Comparison of ENCODE assay signal across 12 mouse cellular contexts in genomic region chr6:113017500-113018047, GRCm38 (mm10). TPM values are rescaled to one million over a fixed set of nuclear protein-coding genes. Genes with fewer than 3 reads are reported as not detected.
DNase-seq lines count a peak whose midpoint lies in the region; ATAC-seq lines count a peak whose summit lies in the region.
"Had no signal": no experiment of that assay in that cellular context is flagged by ENCODE, and none has a peak within 500 bp of the region (broad histone marks: within the 10 kb centered on the region; RNA-seq: fewer than 3 reads in every experiment).

No protein-coding gene starts in this region.

- H3K9ac ChIP-seq in kidney, embryonic 14.5 days (ENCODE audit: low read depth, low read length) = no peak overlapping the region
- H3K9ac ChIP-seq in intestine, embryonic 15.5 days = no peak overlapping the region

- no peaks in the 10 kb centered on the region; the same call in 1 of the 2 replicates for H3K27me3 ChIP-seq in kidney, embryonic 14.5 days (ENCODE audit: control insufficient read depth, insufficient read depth, low read length)
- H3K27me3 ChIP-seq in intestine, embryonic 15.5 days (replicated peaks) = no peaks in the 10 kb centered on the region

- H3K4me1 ChIP-seq in kidney, embryonic 14.5 days (ENCODE audit: control insufficient read depth, insufficient read depth, low read length) = peaks cover 15% of the 10 kb centered on the region
- no peaks in the 10 kb centered on the region for H3K4me1 ChIP-seq in intestine, embryonic 15.5 days (replicated peaks)

- WGBS in kidney, embryonic 14.5 days = 15% methylated on average over 12 of the region's 12 CpGs
- 43% methylated on average over 12 of the region's 12 CpGs for WGBS in intestine, embryonic 15.5 days

- H3K36me3 ChIP-seq in kidney, embryonic 14.5 days (ENCODE audit: control insufficient read depth, insufficient read depth, low read length) = no peaks in the 10 kb centered on the region
- H3K36me3 ChIP-seq in intestine, embryonic 15.5 days = no peaks in the 10 kb centered on the region

- peak overlapping the region; percentile 27 for H3K4me2 ChIP-seq in kidney, embryonic 14.5 days (replicated peaks; ENCODE audit: low read depth, low read length)
- no peak overlapping the region for H3K4me2 ChIP-seq in intestine, embryonic 15.5 days (replicated peaks)
- H3K4me2 ChIP-seq: liver, embryonic 11.5 days had no signal

- no peak overlapping the region for H3K4me3 ChIP-seq in kidney, embryonic 14.5 days (ENCODE audit: low read length)
- H3K4me3 ChIP-seq in intestine, embryonic 15.5 days (replicated peaks) = no peak overlapping the region

- DNase-seq in embryo, embryonic 11 days = peak; percentile 21
- no peak for DNase-seq in embryo, embryonic 9.5 days (ENCODE audit: extremely low spot score)
- no peak for DNase-seq in kidney, adult 11 months
- DNase-seq in thymus, postnatal 4 days = no peak
- no peak for DNase-seq in adrenal gland, postnatal 4 days (ENCODE audit: low spot score in 2 of 2)
- DNase-seq: cerebellum, postnatal 25 days; heart, postnatal 14 days; lung, postnatal 4 days had no signal

- peak; percentile 68; the same call in 1 of the 2 replicates for ATAC-seq in kidney, embryonic 14.5 days (ENCODE audit: low FRiP score, low TSS enrichment)
- peak; percentile 41 for ATAC-seq in intestine, embryonic 15.5 days
- peak; percentile 33; the same call in 1 of the 2 replicates for ATAC-seq in megakaryocyte, adult 5-6 weeks (ENCODE audit: poor library complexity, severe bottlenecking)

- H3K27ac ChIP-seq in kidney, embryonic 14.5 days (ENCODE audit: low read depth, low read length) = 0 out of 2 replicates have a peak overlapping the region, but pooled peaks have one; percentile 14
- H3K27ac ChIP-seq in intestine, embryonic 15.5 days = no peak overlapping the region

- no peaks in the 10 kb centered on the region for H3K9me3 ChIP-seq in kidney, embryonic 14.5 days (ENCODE audit: control insufficient read depth, low read length)
- no peaks in the 10 kb centered on the region for H3K9me3 ChIP-seq in intestine, embryonic 15.5 days

RNA-seq across cellular contexts. Expression of gene Thumpd3, which starts 28.5 kb away (rescaled TPM):
- 50.8 and 56.9 TPM in 2 replicates for polyA plus RNA-seq in kidney, embryonic 14.5 days (2014; fragmentation: Nextera tagmentation; extraction: Ambion mirVana)
- 58.1 and 62.9 TPM in 2 replicates for polyA plus RNA-seq in intestine, embryonic 15.5 days (2015; fragmentation: Nextera tagmentation; extraction: Ambion mirVana)
- 50.0 and 50.4 TPM in 2 replicates for total RNA-seq in megakaryocyte, adult 5-6 weeks (2015)
- 40.8 and 48.5 TPM in 2 replicates for total RNA-seq in megakaryocyte, adult 5-6 weeks (2017)
- 10 to 100 TPM; 39.6 to 43.4 TPM for total RNA-seq in adrenal gland, postnatal 4 days (2021)

RNA-seq across cellular contexts. Expression of gene Setd5, which starts 59.6 kb away (rescaled TPM):
- 88.6 and 107 TPM in 2 replicates for polyA plus RNA-seq in kidney, embryonic 14.5 days (2014; fragmentation: Nextera tagmentation; extraction: Ambion mirVana)
- polyA plus RNA-seq in intestine, embryonic 15.5 days (2015; fragmentation: Nextera tagmentation; extraction: Ambion mirVana) = 67.2 and 70.0 TPM in 2 replicates
- 81.1 and 84.2 TPM in 2 replicates for total RNA-seq in megakaryocyte, adult 5-6 weeks (2015)
- 46.1 and 63.6 TPM in 2 replicates for total RNA-seq in megakaryocyte, adult 5-6 weeks (2017)
- total RNA-seq in adrenal gland, postnatal 4 days (2021) = 100 to 1,000 TPM; 148 to 151 TPM
